Mouse (Mus musculus) embryonic facial prominence, embryonic 10.5 days (tissue): Measurements from ENCODE around the gene Tas2r137. TPM values are rescaled to one million over a fixed set of nuclear protein-coding genes. Genes with fewer than 3 reads are reported as not detected.

Source experiments
- DNase-seq: peaks from one replicate; pipeline ENCODE4 v3.0.0-alpha.2; 2017; ENCODE audit warnings: low spot score
- H3K27ac ChIP-seq: fragments of 300-500 bp; sonication (generic); replicated peaks from 2 replicates; pipeline ENCODE4 v1.5.1; 2016; ENCODE audit warnings: mild to moderate bottlenecking
- H3K27me3 ChIP-seq: fragments of 300-500 bp; sonication (generic); replicated peaks from 2 replicates; pipeline ENCODE4 v1.6.1; 2016; ENCODE audit warnings: low read depth, mild to moderate bottlenecking; ENCODE audit not compliant: poor library complexity, severe bottlenecking
- H3K36me3 ChIP-seq: fragments of 300-500 bp; sonication (generic); replicated peaks from 2 replicates; pipeline ENCODE4 v1.6.1; 2016; ENCODE audit warnings: mild to moderate bottlenecking, moderate library complexity
- H3K4me1 ChIP-seq: fragments of 300-500 bp; sonication (generic); 2 replicates; pipeline ENCODE4 v1.6.1; 2016
- H3K4me3 ChIP-seq: fragments of 300-500 bp; sonication (generic); 2 replicates; pipeline ENCODE4 v1.5.1; 2016; ENCODE audit warnings: mild to moderate bottlenecking, moderate library complexity
- H3K9me3 ChIP-seq: fragments of 300-500 bp; sonication (generic); 2 replicates; pipeline ENCODE4 v1.6.1; 2016; ENCODE audit warnings: mild to moderate bottlenecking
- WGBS: fragments of 180-500 bp; shearing (Covaris S2); methylation state at CpG from one replicate; pipeline ENCODE4 v1.1.7; 2016; 5-methylcytosine and 5-hydroxymethylcytosine counted together
- polyA plus RNA-seq: library from polyadenylated mRNA; unstranded; fragments of >200 nt; fragmentation: Nextera tagmentation; extraction: Ambion mirVana; gene quantifications from 2 replicates; pipeline ENCODE4 v1.2.1, GENCODE M21; 2016

Tas2r137 gene
- polyA plus RNA-seq, 1 experiment from 2014 or later, result 0.27 TPM

GRCm38 (mm10) chr6:40519408-40519807 lies 28.4 kb downstream of the Tas2r137 start, which contains the start of gene Prss37:
Prss37 (minus strand) TSS chr6:40519508.
- no peak for DNase-seq
- Histone ChIP-seq H3K4me1 (no peaks in the 10 kb centered on the region), H3K27me3 (no peaks in the 10 kb centered on the region), H3K9me3 (no peaks in the 10 kb centered on the region), H3K36me3 (no peaks in the 10 kb centered on the region), H3K4me3 (no peak within 1 kb of the TSS), H3K27ac (no peak within 1 kb of the TSS)
- 83% methylated on average over 1 of the region's 1 CpGs for WGBS

Other genes with a start within 250 kb of the Tas2r137 start
- gene Agk, start 166.1 kb upstream of the Tas2r137 start, polyA plus RNA-seq, result 50.6 and 53.3 TPM in 2 replicates
- 11.2 and 15.1 TPM in 2 replicates for gene E330009J07Rik, start 55.1 kb upstream of the Tas2r137 start, polyA plus RNA-seq
- gene Wee2, start 52.1 kb upstream of the Tas2r137 start, polyA plus RNA-seq, result not detected in 2 replicates
- 221 and 226 TPM in 2 replicates for gene Ssbp1, start 19.9 kb upstream of the Tas2r137 start, polyA plus RNA-seq
- gene Tas2r108, start 2.3 kb downstream of the Tas2r137 start, polyA plus RNA-seq, result 0.15 TPM in 1 of 2 replicates, not detected in the other
- gene Prss37, start 28.3 kb downstream of the Tas2r137 start, polyA plus RNA-seq, result not detected in 2 replicates
- 0.09 and 0.16 TPM in 2 replicates for gene Olfr461, start 63.8 kb downstream of the Tas2r137 start, polyA plus RNA-seq
- gene Olfr460, start 78.3 kb downstream of the Tas2r137 start, polyA plus RNA-seq, result not detected in 2 replicates
- gene Clec5a, start 94.6 kb downstream of the Tas2r137 start, polyA plus RNA-seq, result 0.37 and 0.44 TPM in 2 replicates
- not detected in 2 replicates for gene Tas2r138, start 122.1 kb downstream of the Tas2r137 start, polyA plus RNA-seq
- gene Mgam, start 137.6 kb downstream of the Tas2r137 start, polyA plus RNA-seq, result 0.04 TPM in 1 of 2 replicates, not detected in the other